Mouse (Mus musculus) heart, embryonic 10.5 days (tissue): ENCODE data around the gene Grsf1. TPM values are rescaled to one million over a fixed set of nuclear protein-coding genes. Genes with fewer than 3 reads are reported as not detected.

Experiments
- DNase-seq: peaks from one replicate; pipeline ENCODE4 v3.0.0-alpha.2; 2017; ENCODE audit warnings: low spot score
- H3K27ac ChIP-seq: fragments of 300-500 bp; sonication (generic); 2 replicates; pipeline ENCODE4 v1.5.1; 2016; ENCODE audit warnings: mild to moderate bottlenecking
- H3K27me3 ChIP-seq: fragments of 300-500 bp; sonication (generic); 2 replicates; pipeline ENCODE4 v1.6.1; 2016; ENCODE audit warnings: mild to moderate bottlenecking; ENCODE audit not compliant: poor library complexity, insufficient read depth, severe bottlenecking
- H3K36me3 ChIP-seq: fragments of 300-500 bp; sonication (generic); 2 replicates; pipeline ENCODE4 v1.6.1; 2016; ENCODE audit warnings: mild to moderate bottlenecking, moderate library complexity
- H3K4me1 ChIP-seq: fragments of 300-500 bp; sonication (generic); 2 replicates; pipeline ENCODE4 v1.6.1; 2016; ENCODE audit warnings: mild to moderate bottlenecking
- H3K4me3 ChIP-seq: fragments of 300-500 bp; sonication (generic); 2 replicates; pipeline ENCODE4 v1.5.1; 2016; ENCODE audit warnings: mild to moderate bottlenecking, moderate library complexity
- H3K9me3 ChIP-seq: fragments of 300-500 bp; sonication (generic); 2 replicates; pipeline ENCODE4 v1.6.1; 2016; ENCODE audit warnings: mild to moderate bottlenecking, moderate library complexity
- WGBS: fragments of 180-500 bp; shearing (Covaris S2); methylation state at CpG from one replicate; pipeline ENCODE4 v1.1.7; 2016; 5-methylcytosine and 5-hydroxymethylcytosine counted together
- polyA plus RNA-seq: library from polyadenylated mRNA; unstranded; fragments of >200 nt; fragmentation: Nextera tagmentation; extraction: Ambion mirVana; gene quantifications from 2 replicates; pipeline ENCODE4 v1.2.1, GENCODE M21; 2016

Grsf1 gene
- polyA plus RNA-seq, 1 experiment from 2014 or later = 71.1 TPM

- 70% methylated on average over 4 of the region's 4 CpGs for WGBS
- Histone ChIP-seq H3K4me1 (no peaks in the 10 kb centered on the region), H3K27me3 (no peaks in the 10 kb centered on the region), H3K27ac (no peak overlapping the region), H3K4me3 (no peak overlapping the region), H3K36me3 (no peaks in the 10 kb centered on the region), H3K9me3 (no peaks in the 10 kb centered on the region)
- DNase-seq = no peak
These were observed 23.4 kb upstream of the Grsf1 start for GRCm38 (mm10) chr5:88699251-88699913.

GRCm38 (mm10) chr5:88697291-88697690, 21.3 kb upstream of the Grsf1 start:
- WGBS = 82% methylated on average over 5 of the region's 5 CpGs
- Histone ChIP-seq H3K36me3 (no peaks in the 10 kb centered on the region), H3K27ac (no peak overlapping the region)

GRCm38 (mm10) chr5:88693057-88693456, 17.1 kb upstream of the Grsf1 start:
- H3K27ac ChIP-seq = no peak overlapping the region
- no peaks in the 10 kb centered on the region for H3K4me1 ChIP-seq
- H3K27me3 ChIP-seq = no peaks in the 10 kb centered on the region
- no peak for DNase-seq
- H3K36me3 ChIP-seq = no peaks in the 10 kb centered on the region
- no peak overlapping the region for H3K4me3 ChIP-seq
- H3K9me3 ChIP-seq = no peaks in the 10 kb centered on the region

More at GRCm38 (mm10) chr5:88697291-88697690, 21.3 kb upstream of the Grsf1 start:
- no peak for DNase-seq
- H3K4me3 ChIP-seq = no peak overlapping the region
- no peaks in the 10 kb centered on the region for H3K4me1 ChIP-seq
- H3K9me3 ChIP-seq = no peaks in the 10 kb centered on the region
- H3K27me3 ChIP-seq = no peaks in the 10 kb centered on the region

- 82% methylated on average over 4 of the region's 4 CpGs for WGBS
These were observed 16.6 kb upstream of the Grsf1 start for GRCm38 (mm10) chr5:88692586-88692985.

GRCm38 (mm10) chr5:88691506-88692095, 15.6 kb upstream of the Grsf1 start:
- no peak overlapping the region for H3K27ac ChIP-seq
- DNase-seq = no peak
- H3K4me3 ChIP-seq = no peak overlapping the region
- H3K4me1 ChIP-seq = no peaks in the 10 kb centered on the region
- H3K36me3 ChIP-seq = no peaks in the 10 kb centered on the region
- 80% methylated on average over 6 of the region's 6 CpGs for WGBS
- no peaks in the 10 kb centered on the region for H3K9me3 ChIP-seq
- no peaks in the 10 kb centered on the region for H3K27me3 ChIP-seq

More at GRCm38 (mm10) chr5:88692586-88692985, 16.6 kb upstream of the Grsf1 start:
- no peak overlapping the region for H3K4me3 ChIP-seq
- no peaks in the 10 kb centered on the region for H3K9me3 ChIP-seq
- no peaks in the 10 kb centered on the region for H3K36me3 ChIP-seq
- no peaks in the 10 kb centered on the region for H3K27me3 ChIP-seq
- DNase-seq = no peak
- no peaks in the 10 kb centered on the region for H3K4me1 ChIP-seq
- H3K27ac ChIP-seq = no peak overlapping the region

- Histone ChIP-seq H3K27ac (no peak overlapping the region), H3K9me3 (no peaks in the 10 kb centered on the region), H3K36me3 (no peaks in the 10 kb centered on the region), H3K4me1 (peaks cover under 1% of the 10 kb centered on the region; the same call in 1 of the 2 replicates), H3K4me3 (no peak overlapping the region), H3K27me3 (no peaks in the 10 kb centered on the region)
- DNase-seq = no peak
- 71% methylated on average over 10 of the region's 10 CpGs for WGBS
These were observed 14.9 kb upstream of the Grsf1 start for GRCm38 (mm10) chr5:88690681-88691505.

- H3K36me3 ChIP-seq = no peaks in the 10 kb centered on the region
- no peak overlapping the region for H3K4me3 ChIP-seq
- no peak overlapping the region for H3K27ac ChIP-seq
- DNase-seq = no peak
- H3K27me3 ChIP-seq = peaks cover 8% of the 10 kb centered on the region; the same call in 1 of the 2 replicates
- no peaks in the 10 kb centered on the region for H3K9me3 ChIP-seq
- whole genome bisulfite sequencing = 65% methylated on average over 3 of the region's 3 CpGs
- peaks cover 7% of the 10 kb centered on the region for H3K4me1 ChIP-seq
These were observed 13.4 kb upstream of the Grsf1 start for GRCm38 (mm10) chr5:88689279-88689938.

GRCm38 (mm10) chr5:88688583-88689187, 12.7 kb upstream of the Grsf1 start:
- H3K9me3 ChIP-seq = no peaks in the 10 kb centered on the region
- H3K27me3 ChIP-seq = peaks cover 8% of the 10 kb centered on the region; the same call in 1 of the 2 replicates
- H3K4me1 ChIP-seq = peaks cover 7% of the 10 kb centered on the region
- no peak overlapping the region for H3K27ac ChIP-seq
- no peaks in the 10 kb centered on the region for H3K36me3 ChIP-seq
- H3K4me3 ChIP-seq = no peak overlapping the region
- DNase-seq = no peak
- 64% methylated on average over 15 of the region's 15 CpGs for WGBS

- H3K9me3 ChIP-seq = no peaks in the 10 kb centered on the region
- no peak for DNase-seq
- no peak overlapping the region for H3K27ac ChIP-seq
- peaks cover 7% of the 10 kb centered on the region for H3K4me1 ChIP-seq
- H3K4me3 ChIP-seq = no peak overlapping the region
- 79% methylated on average over 8 of the region's 8 CpGs for WGBS
- H3K27me3 ChIP-seq = peaks cover 8% of the 10 kb centered on the region; the same call in 1 of the 2 replicates
- no peaks in the 10 kb centered on the region for H3K36me3 ChIP-seq
These were observed 12.0 kb upstream of the Grsf1 start for GRCm38 (mm10) chr5:88687996-88688406.

GRCm38 (mm10) chr5:88685745-88686299, 9.9 kb upstream of the Grsf1 start:
- Histone ChIP-seq H3K27ac (no peak overlapping the region), H3K4me3 (no peak overlapping the region), H3K9me3 (no peaks in the 10 kb centered on the region), H3K4me1 (peaks cover 7% of the 10 kb centered on the region), H3K36me3 (no peaks in the 10 kb centered on the region), H3K27me3 (peaks cover 8% of the 10 kb centered on the region; the same call in 1 of the 2 replicates)
- WGBS = 31% methylated on average over 6 of the region's 6 CpGs
- no peak for DNase-seq

- no peaks in the 10 kb centered on the region for H3K36me3 ChIP-seq
- DNase-seq = no peak
- H3K4me1 ChIP-seq = peaks cover 7% of the 10 kb centered on the region
- 9% methylated on average over 6 of the region's 6 CpGs for WGBS
- peaks cover 8% of the 10 kb centered on the region; the same call in 1 of the 2 replicates for H3K27me3 ChIP-seq
- no peak overlapping the region for H3K4me3 ChIP-seq
- no peak overlapping the region for H3K27ac ChIP-seq
- no peaks in the 10 kb centered on the region for H3K9me3 ChIP-seq
These were observed 9.3 kb upstream of the Grsf1 start for GRCm38 (mm10) chr5:88685306-88685705.

- 28% methylated on average over 3 of the region's 3 CpGs for WGBS
- H3K9me3 ChIP-seq = no peaks in the 10 kb centered on the region
These were observed 8.3 kb upstream of the Grsf1 start for GRCm38 (mm10) chr5:88684226-88684625.

More at GRCm38 (mm10) chr5:88684226-88684625, 8.3 kb upstream of the Grsf1 start:
- no peak overlapping the region for H3K4me3 ChIP-seq
- no peaks in the 10 kb centered on the region for H3K36me3 ChIP-seq
- H3K4me1 ChIP-seq = peaks cover 11% of the 10 kb centered on the region
- no peak for DNase-seq
- H3K27me3 ChIP-seq = peaks cover 8% of the 10 kb centered on the region; the same call in 1 of the 2 replicates
- no peak overlapping the region for H3K27ac ChIP-seq
